Mouse (Mus musculus) brown adipose tissue, adult 24 weeks (tissue): ENCODE data around the gene Cct2. TPM values are rescaled to one million over a fixed set of nuclear protein-coding genes. Genes with fewer than 3 reads are reported as not detected.
"Not testable (repeated sequence)": the region's sequence is repeated elsewhere in the genome, so short reads cannot be mapped to it uniquely, and the experiment has no call there.

Experiments
- H3K27ac ChIP-seq: fragments of 200-500 bp; replicated peaks from 2 replicates; pipeline ENCODE4 v1.5.1; 2012; ENCODE audit warnings: low read depth, mild to moderate bottlenecking, low read length
- H3K4me1 ChIP-seq: fragments of 200-500 bp; 2 replicates; pipeline ENCODE4 v1.6.1; 2012; ENCODE audit warnings: low read length, mixed read lengths; ENCODE audit not compliant: control insufficient read depth, insufficient read depth, insufficient read length
- H3K4me3 ChIP-seq: fragments of 200-500 bp; 2 replicates; pipeline ENCODE4 v1.5.1; 2012; ENCODE audit warnings: low read depth, mild to moderate bottlenecking, low read length, moderate library complexity; ENCODE audit not compliant: insufficient read depth
- polyA plus RNA-seq: library from polyadenylated mRNA; stranded (reverse); fragments of >200 nt; gene quantifications from 2 replicates; pipeline ENCODE4 v1.2.4, GENCODE M21; 2012; ENCODE audit not compliant: missing spikeins, insufficient read depth, insufficient read length

The Cct2 gene
- polyA plus RNA-seq, 1 experiment = 141 TPM

DNA sequence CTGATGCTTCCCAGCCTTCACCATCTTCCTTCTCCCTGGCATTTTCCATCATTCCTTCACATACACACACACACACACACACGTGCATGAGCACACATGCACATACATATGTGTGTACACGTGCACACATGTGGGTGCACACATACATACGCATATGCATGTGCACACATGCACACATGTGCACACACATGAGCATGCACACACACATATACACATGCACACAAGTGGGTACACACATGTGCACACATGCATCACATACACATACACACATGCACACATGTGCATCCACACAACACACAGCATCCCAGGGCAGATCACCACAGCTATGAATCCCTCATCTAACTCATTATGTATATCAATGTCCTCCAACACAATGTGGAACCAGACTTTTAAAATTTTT, 32.5 kb downstream of the Cct2 start:
- H3K27ac ChIP-seq = no peak overlapping the region
- H3K4me3 ChIP-seq = no peak overlapping the region
- H3K4me1 ChIP-seq = no peaks in the 10 kb centered on the region

DNA sequence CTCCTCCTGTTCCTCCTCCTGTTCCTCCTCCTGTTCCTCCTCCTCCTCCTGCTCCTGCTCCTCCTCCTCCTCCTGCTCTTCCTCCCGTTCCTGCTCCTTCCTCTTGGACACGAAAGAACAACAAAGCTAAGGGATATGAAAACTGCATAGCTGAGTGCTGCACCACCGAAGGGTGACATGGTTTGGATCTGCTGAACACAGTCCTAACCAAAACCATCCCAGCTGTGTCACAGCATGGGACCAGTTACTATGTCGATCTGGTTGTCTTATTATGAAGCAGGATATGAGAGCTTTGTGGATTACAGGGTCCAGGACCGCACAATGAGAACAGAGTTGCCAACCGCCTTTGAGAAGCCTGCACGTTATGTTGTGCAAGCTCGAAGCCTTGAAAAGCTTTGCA, 37.4 kb downstream of the Cct2 start:
- H3K27ac ChIP-seq = no peak overlapping the region
- H3K4me3 ChIP-seq = no peak overlapping the region
- H3K4me1 ChIP-seq = no peaks in the 10 kb centered on the region

DNA sequence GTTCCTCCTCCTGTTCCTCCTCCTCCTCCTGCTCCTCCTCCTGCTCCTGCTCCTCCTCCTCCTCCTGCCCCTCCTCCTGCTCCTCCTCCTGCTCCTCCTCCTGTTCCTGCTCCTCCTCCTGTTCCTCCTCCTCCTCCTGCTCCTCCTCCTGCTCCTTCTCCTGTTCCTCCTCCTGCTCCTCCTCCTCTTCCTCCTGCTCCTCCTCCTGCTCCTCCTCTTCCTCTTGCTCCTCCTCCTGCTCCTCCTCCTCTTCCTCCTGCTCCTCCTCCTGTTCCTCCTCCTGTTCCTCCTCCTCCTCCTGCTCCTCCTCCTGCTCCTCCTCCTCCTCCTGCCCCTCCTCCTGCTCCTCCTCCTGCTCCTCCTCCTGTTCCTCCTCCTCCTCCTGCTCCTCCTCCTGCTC, 37.8 kb downstream of the Cct2 start:
- H3K4me1 ChIP-seq, H3K4me3 ChIP-seq, H3K27ac ChIP-seq: not testable (repeated sequence)

DNA sequence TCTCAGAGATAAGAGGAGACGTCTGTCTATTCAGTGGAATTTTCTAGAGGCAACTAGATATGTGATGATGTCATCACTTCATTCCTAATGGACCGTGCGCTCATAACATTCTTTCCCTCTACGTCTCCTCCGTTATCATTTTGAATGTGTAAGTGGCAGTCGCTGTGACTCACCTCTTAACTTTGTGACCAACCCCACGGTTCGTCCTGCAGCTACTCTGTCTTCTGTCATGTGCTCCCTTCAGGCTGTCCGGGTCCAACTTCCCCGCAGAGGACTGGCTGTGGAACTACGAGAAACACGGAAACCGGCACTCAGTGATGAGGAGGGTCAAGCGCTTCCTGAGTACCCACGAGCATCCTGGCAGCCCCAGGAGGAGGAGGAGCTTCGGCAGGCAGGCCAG, 39.9 kb downstream of the Cct2 start:
- Histone ChIP-seq H3K4me3 (no peak overlapping the region), H3K4me1 (no peaks in the 10 kb centered on the region), H3K27ac (no peak overlapping the region)

DNA sequence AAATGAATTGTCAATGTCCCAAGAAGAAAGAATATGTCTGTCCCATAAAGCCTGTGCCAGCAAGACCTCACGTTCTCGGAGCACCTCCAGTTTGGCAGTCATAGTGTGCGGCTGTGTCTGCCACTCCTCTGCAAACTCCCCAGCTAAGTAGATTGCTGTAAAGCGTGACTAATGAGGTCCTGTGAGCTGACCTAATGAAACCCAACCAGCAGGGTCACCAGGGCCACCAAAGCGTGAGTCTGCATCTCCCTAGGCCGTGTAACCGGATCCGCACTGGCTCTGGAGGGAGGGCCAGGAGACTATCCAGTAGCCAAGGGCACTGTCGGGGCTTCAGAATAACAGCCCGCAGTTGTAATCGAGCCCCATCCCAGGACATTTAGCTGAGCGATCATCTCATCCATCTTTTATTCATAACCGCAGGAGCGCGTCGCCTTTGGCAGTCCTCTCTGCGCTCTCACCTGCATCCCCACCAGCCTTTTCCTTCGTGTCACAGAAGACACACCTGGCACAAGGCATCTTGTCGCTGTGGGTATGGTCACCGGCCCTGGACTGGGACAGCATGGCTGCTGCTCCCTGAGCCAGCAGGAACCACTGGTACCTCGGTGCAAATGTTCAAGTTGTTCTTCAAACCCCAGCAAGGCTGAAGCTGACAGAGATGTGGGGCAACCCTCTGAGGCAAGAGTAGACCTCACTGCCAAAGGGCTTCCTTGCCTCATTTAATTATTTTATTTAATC, 42.4 kb downstream of the Cct2 start:
- no peak overlapping the region for H3K4me3 ChIP-seq
- no peak overlapping the region for H3K27ac ChIP-seq
- no peaks in the 10 kb centered on the region for H3K4me1 ChIP-seq

DNA sequence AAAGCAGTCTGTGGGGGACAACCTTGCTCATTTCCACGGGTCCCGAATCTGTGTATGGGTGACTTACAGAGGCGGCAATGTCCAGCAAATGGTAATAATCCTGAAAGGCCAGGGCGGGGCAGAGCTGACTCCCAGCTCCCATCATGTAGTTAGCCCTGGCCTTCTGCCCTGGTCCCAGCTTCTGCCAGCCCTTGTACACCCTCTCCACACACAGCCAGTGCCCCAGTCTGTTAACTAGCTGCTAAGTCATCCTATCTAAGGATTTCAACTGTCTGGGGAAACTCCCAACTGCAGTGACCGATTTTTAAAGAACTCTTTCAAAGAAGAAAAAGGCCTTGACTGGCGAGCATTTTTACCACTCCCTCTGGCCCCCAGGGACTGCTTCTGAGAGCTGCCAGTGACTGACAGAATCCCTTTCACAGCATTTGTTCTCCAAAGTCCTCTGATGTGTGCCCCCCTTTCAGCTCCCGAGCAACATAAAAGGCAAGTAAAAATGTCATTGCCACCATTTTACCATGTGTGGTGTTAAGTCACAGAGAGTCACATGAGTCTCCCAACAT, 45.3 kb downstream of the Cct2 start:
- Histone ChIP-seq H3K4me1 (no peaks in the 10 kb centered on the region), H3K4me3 (no peak overlapping the region), H3K27ac (no peak overlapping the region)

DNA sequence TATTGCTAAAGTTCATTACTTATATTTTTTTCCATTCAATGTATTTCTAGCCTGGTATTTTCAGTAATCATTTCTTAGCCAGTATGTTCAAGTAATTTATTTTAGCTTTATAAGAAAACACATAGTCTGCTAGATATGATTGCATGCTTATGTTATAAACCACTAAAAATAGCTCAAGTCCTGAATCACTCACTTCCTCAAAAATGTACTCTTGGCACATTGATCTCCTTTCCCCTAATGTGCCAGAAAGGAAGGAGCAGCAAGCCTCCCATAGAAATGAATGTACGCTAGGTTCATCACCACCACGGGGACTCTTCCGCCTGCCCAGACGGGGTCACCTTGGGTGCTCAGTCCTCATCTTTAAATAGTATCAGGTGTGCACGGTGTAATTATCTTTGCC, 49.0 kb downstream of the Cct2 start:
- no peak overlapping the region for H3K27ac ChIP-seq
- no peak overlapping the region for H3K4me3 ChIP-seq
- H3K4me1 ChIP-seq = no peaks in the 10 kb centered on the region

DNA sequence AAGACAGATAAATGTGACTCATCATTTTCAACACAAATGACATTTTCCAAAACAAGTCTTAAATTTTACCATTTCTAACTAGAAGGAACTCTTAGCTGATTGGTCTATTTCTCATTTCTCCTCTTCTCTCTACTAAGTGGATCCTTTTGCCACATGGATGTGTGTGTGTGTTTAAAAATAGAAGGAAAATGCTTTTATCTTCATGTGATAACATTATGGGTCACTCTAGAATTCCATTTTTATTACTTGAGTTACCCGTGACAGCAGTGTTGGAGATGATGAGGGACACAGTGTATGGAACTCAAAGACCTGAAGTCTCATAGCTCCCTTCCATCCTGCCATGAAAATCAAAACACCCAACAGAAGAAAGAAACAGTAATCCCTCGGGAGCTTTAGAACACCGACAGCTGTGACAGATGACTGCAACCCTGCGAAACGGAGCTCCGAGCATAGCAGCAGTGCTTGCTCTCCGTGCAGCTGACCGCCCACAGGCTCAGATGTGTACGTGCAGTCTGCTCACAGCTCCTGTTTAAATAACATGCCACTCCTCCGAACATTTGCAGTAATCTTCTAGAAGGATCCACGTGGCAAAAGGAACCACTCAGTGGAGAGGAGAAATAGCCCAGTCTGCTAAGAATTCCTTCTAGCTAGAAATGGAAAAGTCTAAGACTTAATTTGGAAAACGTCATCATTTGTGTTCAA, 49.8 kb downstream of the Cct2 start:
- Histone ChIP-seq H3K4me1 (no peaks in the 10 kb centered on the region), H3K4me3 (no peak overlapping the region), H3K27ac (no peak overlapping the region)

DNA sequence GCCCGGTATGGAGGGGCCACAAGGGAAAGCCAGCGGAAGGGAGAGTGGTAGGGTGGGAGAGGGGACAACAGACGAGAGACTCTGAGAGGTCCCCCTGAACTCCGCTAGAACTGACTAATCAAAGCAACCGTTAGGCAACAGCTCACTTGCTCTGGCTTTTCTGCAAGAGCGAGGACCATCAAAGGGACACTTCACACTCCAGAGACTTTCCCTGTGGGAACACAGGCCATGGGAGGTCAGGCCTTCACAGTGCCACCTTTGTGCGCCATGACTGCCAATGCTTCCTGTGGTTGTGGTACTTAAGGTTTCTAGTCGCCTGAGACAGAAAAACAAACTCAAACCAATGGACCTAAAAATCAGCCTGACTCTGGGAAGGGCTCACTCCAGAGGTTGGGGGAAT, 52.6 kb downstream of the Cct2 start:
- no peaks in the 10 kb centered on the region for H3K4me1 ChIP-seq
- no peak overlapping the region for H3K4me3 ChIP-seq

DNA sequence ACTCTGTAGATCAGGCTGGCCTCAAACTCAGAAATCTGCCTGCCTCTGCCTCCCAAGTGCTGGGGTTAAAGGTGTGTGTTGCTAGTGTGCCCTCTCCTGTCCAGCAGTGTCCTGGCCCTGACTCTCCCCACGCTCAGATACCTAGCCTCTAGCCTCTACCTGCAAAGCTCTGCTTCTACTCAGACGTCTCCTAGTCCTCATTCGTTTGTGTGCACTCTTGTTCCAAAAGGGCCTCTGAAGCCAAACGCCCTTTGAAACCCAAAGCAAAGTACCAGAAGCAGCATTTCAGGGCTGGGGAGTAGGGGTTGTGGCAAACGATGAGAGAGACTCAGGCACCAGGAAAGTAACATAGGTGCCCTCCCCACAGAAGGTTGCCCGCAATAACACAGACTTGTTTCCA, 53.9 kb downstream of the Cct2 start:
- Histone ChIP-seq H3K4me3 (no peak overlapping the region), H3K27ac (no peak overlapping the region), H3K4me1 (no peaks in the 10 kb centered on the region)

More for the DNA sequence above, 52.6 kb downstream of the Cct2 start:
- no peak overlapping the region for H3K27ac ChIP-seq

DNA sequence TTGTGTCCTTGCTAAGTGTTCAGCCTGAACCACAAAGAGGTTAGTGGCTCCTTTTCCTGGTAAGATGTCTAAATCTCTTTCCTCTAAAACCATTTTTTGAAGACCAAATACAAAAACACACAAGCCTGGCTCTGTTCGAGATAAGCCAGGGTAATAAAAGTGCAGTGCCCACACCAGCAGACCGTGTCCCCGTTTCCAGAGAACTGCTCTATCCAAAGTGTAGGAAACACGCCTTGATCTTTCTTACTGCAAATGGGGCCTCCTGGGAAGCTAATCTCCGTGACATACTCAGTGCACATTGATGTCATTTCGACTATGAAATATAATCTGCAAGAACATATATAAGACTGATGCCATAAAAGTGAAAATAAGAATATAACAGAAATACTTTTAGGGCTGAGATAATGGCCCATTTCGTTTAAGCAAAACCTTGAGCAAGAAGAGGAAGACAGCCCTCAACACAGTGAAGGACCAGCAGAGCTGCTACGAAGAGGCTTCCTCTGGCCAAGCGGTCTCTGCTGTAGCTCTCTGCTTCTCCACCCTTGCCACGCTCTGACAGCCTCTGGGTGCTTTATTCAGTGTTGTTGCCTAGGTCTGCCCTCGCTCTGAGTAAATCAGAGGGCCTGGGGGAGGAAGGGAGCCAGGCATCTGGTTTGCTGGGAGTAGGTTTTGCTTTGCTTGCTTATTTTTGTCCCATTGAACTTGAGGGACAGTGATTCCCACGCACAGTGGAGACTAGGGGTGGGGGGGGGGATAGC, 57.7 kb downstream of the Cct2 start:
- H3K4me3 ChIP-seq = no peak overlapping the region
- H3K4me1 ChIP-seq = no peaks in the 10 kb centered on the region
- no peak overlapping the region for H3K27ac ChIP-seq

DNA sequence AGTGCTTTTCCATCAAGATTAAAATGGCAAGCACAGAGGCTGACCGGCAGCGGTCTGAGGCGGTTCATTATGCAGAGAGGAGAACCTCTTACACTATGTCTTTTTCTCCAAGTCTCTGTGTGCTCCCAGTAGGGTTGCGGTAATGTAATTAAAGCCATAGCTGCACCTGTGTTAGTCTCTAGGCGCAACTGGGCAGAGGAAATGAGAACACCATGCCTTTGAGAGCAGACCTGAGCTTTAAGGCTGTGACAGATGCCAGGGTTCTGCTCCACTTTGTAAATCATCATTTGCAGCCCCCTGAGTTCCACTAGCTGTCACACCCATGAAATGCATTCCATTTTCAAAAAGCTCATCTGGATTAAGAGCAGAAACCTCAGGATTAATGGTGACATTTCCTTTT, 58.9 kb downstream of the Cct2 start:
- Histone ChIP-seq H3K4me1 (no peaks in the 10 kb centered on the region), H3K4me3 (no peak overlapping the region), H3K27ac (no peak overlapping the region)

Other genes with a start within 250 kb of the Cct2 start
- not detected in 2 replicates for gene Myrfl, start 166.9 kb downstream of the Cct2 start, polyA plus RNA-seq
- 26.0 and 30.4 TPM in 2 replicates for gene Rab3ip, start 113.0 kb downstream of the Cct2 start, polyA plus RNA-seq
- not detected in 2 replicates for gene Gm10271, start 91.2 kb downstream of the Cct2 start, polyA plus RNA-seq
- not detected in 2 replicates for gene Best3, start 77.5 kb downstream of the Cct2 start, polyA plus RNA-seq
- gene Lrrc10, start 18.5 kb downstream of the Cct2 start, polyA plus RNA-seq = not detected in 2 replicates
- gene Frs2, start 84.7 kb upstream of the Cct2 start, polyA plus RNA-seq = 9.1 and 10.5 TPM in 2 replicates
- gene Yeats4, start 160.7 kb upstream of the Cct2 start, polyA plus RNA-seq = 18.2 and 24.4 TPM in 2 replicates
- gene 9530003J23Rik, start 174.9 kb upstream of the Cct2 start, polyA plus RNA-seq = not detected in 2 replicates
- gene Lyz2, start 218.5 kb upstream of the Cct2 start, polyA plus RNA-seq = 168 and 210 TPM in 2 replicates
- 6.1 and 6.7 TPM in 2 replicates for gene Lyz1, start 229.1 kb upstream of the Cct2 start, polyA plus RNA-seq